Mouse (Mus musculus) stomach, embryonic 15.5 days (tissue): ENCODE results near the gene Kitl. TPM values are rescaled to one million over a fixed set of nuclear protein-coding genes. Genes with fewer than 3 reads are reported as not detected.
A peak's percentile ranks its signal among the peaks of the same experiment; 100 is the strongest.

ENCODE experiments used
- ATAC-seq: fragments of 200-750 bp; cut with Nextera tagmentation; 2 replicates; pipeline ENCODE4 v1.8.0; 2017; ENCODE audit warnings: low read depth, moderate number of reproducible peaks, moderate TSS enrichment; ENCODE audit not compliant: insufficient read depth, low FRiP score
- H3K27ac ChIP-seq: fragments of 300-500 bp; sonication (generic); 2 replicates; pipeline ENCODE4 v1.5.1; 2015; ENCODE audit warnings: mild to moderate bottlenecking, inconsistent platforms
- H3K27me3 ChIP-seq: fragments of 300-500 bp; sonication (generic); replicated peaks from 2 replicates; pipeline ENCODE4 v1.6.1; 2015; ENCODE audit warnings: inconsistent platforms
- H3K36me3 ChIP-seq: fragments of 300-500 bp; sonication (generic); 2 replicates; pipeline ENCODE4 v1.6.1; 2015; ENCODE audit warnings: inconsistent platforms
- H3K4me1 ChIP-seq: fragments of 300-500 bp; sonication (generic); 2 replicates; pipeline ENCODE4 v1.6.1; 2015; ENCODE audit warnings: inconsistent platforms
- H3K4me2 ChIP-seq: fragments of 300-500 bp; sonication (generic); 2 replicates; pipeline ENCODE4 v1.6.1; 2015; ENCODE audit warnings: mild to moderate bottlenecking, inconsistent platforms
- H3K4me3 ChIP-seq: fragments of 300-500 bp; sonication (generic); replicated peaks from 2 replicates; pipeline ENCODE4 v1.5.1; 2015; ENCODE audit warnings: inconsistent platforms
- H3K9ac ChIP-seq: fragments of 300-500 bp; sonication (generic); 2 replicates; pipeline ENCODE4 v1.6.1; 2015; ENCODE audit warnings: inconsistent platforms
- H3K9me3 ChIP-seq: fragments of 300-500 bp; sonication (generic); 2 replicates; pipeline ENCODE4 v1.6.1; 2016; ENCODE audit warnings: inconsistent platforms
- WGBS: fragments of 180-500 bp; shearing (Covaris S2); methylation state at CpG from one replicate; pipeline ENCODE4 v1.1.7; 2015; 5-methylcytosine and 5-hydroxymethylcytosine counted together
- polyA plus RNA-seq: library from polyadenylated mRNA; unstranded; fragments of >200 nt; fragmentation: Nextera tagmentation; extraction: Ambion mirVana; gene quantifications from 2 replicates; pipeline ENCODE4 v1.2.1, GENCODE M21; 2015

The Kitl gene
- polyA plus RNA-seq, 1 experiment from 2014 or later, result 32.0 TPM

DNA sequence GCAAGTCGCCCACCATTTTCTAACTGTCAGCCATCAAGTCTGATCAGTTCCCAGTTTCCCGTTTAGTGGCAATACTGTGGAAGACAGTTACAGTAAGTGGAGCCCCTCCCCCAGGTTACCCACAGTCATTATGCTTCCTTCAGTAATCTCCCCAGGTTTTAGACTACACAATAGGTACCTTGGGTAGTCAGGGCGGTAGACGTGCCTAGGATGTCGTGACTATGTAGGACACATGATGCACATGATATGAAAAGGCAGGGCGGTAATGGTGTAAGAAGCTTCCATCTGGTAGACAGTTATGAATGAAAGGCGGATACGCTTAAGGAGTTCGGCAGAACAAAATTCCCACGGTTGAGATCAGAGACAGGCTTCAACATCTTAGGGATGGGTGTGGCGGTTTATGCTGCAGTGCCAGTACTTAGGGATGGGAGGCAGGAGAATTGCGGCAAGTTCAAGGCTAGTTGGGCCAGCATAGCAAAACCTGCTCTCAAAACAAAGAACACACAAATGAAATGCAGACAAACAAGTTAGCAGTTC lies 15.6 kb downstream of the Kitl start:
- Histone ChIP-seq H3K4me3 (no peak overlapping the region), H3K9me3 (no peaks in the 10 kb centered on the region), H3K36me3 (peaks cover 4% of the 10 kb centered on the region; the same call in 1 of the 2 replicates), H3K4me1 (peaks cover 20% of the 10 kb centered on the region), H3K27me3 (no peaks in the 10 kb centered on the region), H3K9ac (no peak overlapping the region), H3K27ac (peak overlapping the region; percentile 27; the same call in 1 of the 2 replicates), H3K4me2 (peak overlapping the region; percentile 39)
- ATAC-seq, result peak; percentile 27; the same call in 1 of the 2 replicates
- 45% methylated on average over 12 of the region's 12 CpGs for WGBS

DNA sequence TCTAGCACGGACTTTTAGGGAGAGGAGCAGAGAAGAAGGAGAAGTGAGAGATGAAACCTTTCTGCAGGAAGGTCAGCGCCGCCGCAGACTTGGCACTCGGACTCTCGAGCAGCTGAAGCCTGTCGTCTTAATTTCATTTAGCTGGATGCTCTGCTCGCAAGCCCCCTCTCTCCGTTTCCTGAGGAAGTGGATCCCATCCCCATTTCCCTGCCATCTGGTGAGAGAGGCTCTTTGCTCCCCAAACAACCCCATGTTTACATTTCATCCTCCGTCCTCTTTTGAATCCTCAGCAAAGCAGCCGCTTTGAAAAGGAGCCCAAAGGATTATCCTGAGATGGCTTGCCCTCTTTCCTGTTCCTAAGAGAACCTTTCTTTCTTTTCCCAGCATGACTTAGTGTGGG lies 16.2 kb downstream of the Kitl start:
- Histone ChIP-seq H3K4me1 (peaks cover 22% of the 10 kb centered on the region), H3K9me3 (no peaks in the 10 kb centered on the region), H3K4me3 (no peak overlapping the region), H3K9ac (no peak overlapping the region), H3K27me3 (no peaks in the 10 kb centered on the region), H3K36me3 (peaks cover 2% of the 10 kb centered on the region; the same call in 1 of the 2 replicates), H3K4me2 (peak overlapping the region; percentile 39), H3K27ac (peak overlapping the region; percentile 27; the same call in 1 of the 2 replicates)
- 14% methylated on average over 11 of the region's 11 CpGs for WGBS
- ATAC-seq, result no peak

DNA sequence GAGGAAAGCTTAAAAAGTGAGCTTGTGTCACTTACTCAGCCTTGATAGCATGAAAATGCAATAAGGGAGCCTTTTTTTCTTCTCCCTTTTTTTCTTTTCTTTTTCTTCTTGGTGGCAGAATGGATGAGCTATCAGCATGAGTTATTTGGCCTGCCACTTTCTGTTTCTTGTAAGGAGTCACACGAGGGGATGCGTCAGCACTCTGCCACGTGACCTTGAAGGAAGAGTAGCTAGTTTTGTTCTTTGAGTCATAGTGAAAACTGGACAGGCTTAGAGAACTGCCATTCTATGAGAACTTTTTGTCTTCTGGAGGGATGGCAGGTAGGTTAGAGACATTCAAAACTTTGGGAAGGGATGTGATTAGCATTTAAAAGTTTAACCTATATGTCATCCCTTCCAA lies 17.1 kb downstream of the Kitl start:
- no peak overlapping the region for H3K27ac ChIP-seq
- H3K9me3 ChIP-seq, result no peaks in the 10 kb centered on the region
- no peaks in the 10 kb centered on the region for H3K27me3 ChIP-seq
- WGBS, result 51% methylated on average over 3 of the region's 3 CpGs
- H3K4me3 ChIP-seq, result no peak overlapping the region
- H3K4me2 ChIP-seq, result no peak overlapping the region
- no peak overlapping the region for H3K9ac ChIP-seq
- no peak for ATAC-seq
- H3K36me3 ChIP-seq, result no peaks in the 10 kb centered on the region
- H3K4me1 ChIP-seq, result peaks cover 22% of the 10 kb centered on the region

DNA sequence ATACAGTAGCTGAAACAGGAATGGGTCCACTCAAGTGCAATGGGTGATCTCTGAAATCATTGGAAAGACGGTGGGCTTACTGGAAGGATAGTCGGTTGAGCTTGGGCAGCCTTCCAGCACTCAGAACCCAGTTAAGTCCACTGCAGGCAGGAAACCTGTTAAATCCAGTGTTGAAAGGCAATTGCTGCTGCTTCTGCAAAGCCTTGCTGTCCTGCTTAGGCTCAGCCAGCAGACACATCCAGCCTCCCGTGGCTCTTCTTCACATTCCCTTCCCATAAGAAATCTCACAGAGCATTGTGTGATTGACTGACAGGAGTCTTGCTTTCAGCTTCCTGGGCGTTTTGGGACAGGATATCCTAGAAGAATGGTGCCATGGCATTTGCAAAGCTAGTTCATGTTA lies 20.6 kb downstream of the Kitl start:
- Histone ChIP-seq H3K36me3 (no peaks in the 10 kb centered on the region), H3K9ac (no peak overlapping the region), H3K4me1 (peaks cover 23% of the 10 kb centered on the region), H3K9me3 (no peaks in the 10 kb centered on the region), H3K4me3 (no peak overlapping the region), H3K27me3 (no peaks in the 10 kb centered on the region), H3K4me2 (no peak overlapping the region), H3K27ac (no peak overlapping the region)
- no peak for ATAC-seq
- WGBS, result 49% methylated on average over 4 of the region's 4 CpGs

DNA sequence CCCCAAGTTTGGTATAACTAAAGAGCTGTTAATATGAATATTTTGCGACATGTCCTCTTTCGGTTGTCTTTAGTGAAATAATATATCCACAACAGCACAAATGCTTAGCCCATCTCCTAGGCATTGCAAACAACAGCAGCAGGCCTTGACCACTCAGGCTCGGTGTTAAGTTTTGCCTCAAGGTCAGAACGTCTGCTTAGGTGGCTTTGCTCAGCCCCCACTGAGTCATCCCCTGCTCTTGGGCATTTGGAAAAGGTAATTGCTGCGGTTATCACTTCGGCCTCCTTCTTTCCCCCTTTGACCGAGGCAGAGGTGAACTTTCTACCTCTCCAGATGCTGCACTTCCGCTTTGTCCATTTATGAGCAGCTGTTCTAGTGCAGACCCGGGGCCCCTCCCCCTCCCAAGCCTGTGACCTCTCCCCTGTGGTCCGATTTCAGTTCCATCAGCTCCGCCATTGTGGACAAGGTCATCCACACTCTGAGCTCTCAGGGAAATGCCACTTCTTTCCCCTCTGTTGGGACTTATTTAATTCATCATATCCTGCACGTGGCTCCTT lies 23.0 kb downstream of the Kitl start:
- H3K9me3 ChIP-seq, result no peaks in the 10 kb centered on the region
- ATAC-seq, result no peak
- no peak overlapping the region for H3K27ac ChIP-seq
- no peak overlapping the region for H3K4me3 ChIP-seq
- 55% methylated on average over 12 of the region's 12 CpGs for WGBS
- H3K4me1 ChIP-seq, result peaks cover 17% of the 10 kb centered on the region
- no peaks in the 10 kb centered on the region for H3K27me3 ChIP-seq
- H3K9ac ChIP-seq, result no peak overlapping the region
- H3K36me3 ChIP-seq, result no peaks in the 10 kb centered on the region
- no peak overlapping the region for H3K4me2 ChIP-seq

DNA sequence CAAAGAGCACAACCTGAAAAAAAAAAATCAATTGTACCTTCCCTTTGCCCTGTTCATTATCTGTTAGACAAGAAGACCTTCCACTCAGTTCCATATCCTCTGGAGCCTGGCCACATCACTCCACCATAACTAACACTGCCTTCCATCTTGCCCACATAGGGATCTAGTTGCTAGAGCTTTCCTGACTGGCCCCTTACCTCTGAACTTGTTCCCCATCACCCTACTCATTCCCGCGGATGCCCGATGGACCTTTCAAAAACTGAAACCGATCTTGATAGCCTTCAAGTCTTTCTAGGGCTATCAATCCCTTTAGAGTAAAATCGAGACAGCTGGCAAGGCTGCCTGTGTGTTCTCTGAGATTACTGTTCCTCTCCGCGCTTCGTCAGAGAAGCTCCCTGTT lies 23.6 kb downstream of the Kitl start:
- no peaks in the 10 kb centered on the region for H3K27me3 ChIP-seq
- 78% methylated on average over 8 of the region's 8 CpGs for WGBS
- H3K4me3 ChIP-seq, result no peak overlapping the region
- no peak overlapping the region for H3K9ac ChIP-seq
- H3K9me3 ChIP-seq, result no peaks in the 10 kb centered on the region
- H3K4me1 ChIP-seq, result peaks cover 17% of the 10 kb centered on the region
- no peak overlapping the region for H3K27ac ChIP-seq
- H3K36me3 ChIP-seq, result no peaks in the 10 kb centered on the region
- ATAC-seq, result no peak
- no peak overlapping the region for H3K4me2 ChIP-seq

DNA sequence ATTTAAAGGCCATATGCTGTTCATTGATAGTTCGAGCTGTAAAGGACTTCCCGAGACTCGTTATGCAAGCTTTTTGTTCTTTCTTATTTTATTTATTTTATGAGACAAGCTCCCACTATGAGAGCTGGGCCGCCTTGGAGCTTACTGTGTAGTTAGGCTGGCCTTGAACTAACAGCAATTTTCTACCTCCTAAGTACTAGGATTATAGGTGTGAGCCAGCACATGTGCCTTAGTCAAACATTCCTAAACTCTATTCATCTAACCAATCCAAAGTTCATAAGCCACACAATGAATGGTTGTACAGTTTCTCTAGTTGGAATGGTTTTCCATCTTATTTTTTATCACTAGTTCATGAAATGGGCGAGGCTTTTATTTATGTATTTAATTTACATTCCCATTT lies 28.3 kb downstream of the Kitl start:
- Histone ChIP-seq H3K9ac (no peak overlapping the region), H3K27me3 (no peaks in the 10 kb centered on the region), H3K4me3 (no peak overlapping the region), H3K4me2 (no peak overlapping the region), H3K9me3 (no peaks in the 10 kb centered on the region), H3K27ac (peak overlapping the region; percentile 23; the same call in 1 of the 2 replicates), H3K4me1 (peaks cover 5% of the 10 kb centered on the region), H3K36me3 (no peaks in the 10 kb centered on the region)
- 72% methylated on average over 5 of the region's 5 CpGs for WGBS
- peak; percentile 70; the same call in 1 of the 2 replicates for ATAC-seq

DNA sequence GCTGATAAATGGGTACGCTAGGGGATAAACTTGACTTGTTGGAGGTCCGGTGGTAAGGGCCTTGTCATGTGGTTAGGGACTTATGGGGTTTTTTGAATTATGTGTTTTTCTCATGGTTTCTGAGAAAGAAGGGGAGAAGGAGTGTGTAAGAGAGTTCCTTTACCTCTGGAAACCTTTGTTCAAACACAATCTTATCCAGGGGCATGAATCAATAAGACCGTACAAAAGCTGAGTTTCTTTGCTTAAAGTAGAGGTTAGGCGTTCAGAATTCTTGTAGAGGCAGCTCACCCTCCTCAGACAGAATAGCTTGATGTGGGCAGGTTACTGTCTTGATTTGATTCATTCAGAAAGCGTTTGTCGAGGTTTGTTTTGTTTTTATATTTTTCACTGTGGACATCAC lies 28.7 kb downstream of the Kitl start:
- H3K9ac ChIP-seq, result no peak overlapping the region
- no peaks in the 10 kb centered on the region for H3K9me3 ChIP-seq
- WGBS, result 60% methylated on average over 6 of the region's 6 CpGs
- H3K36me3 ChIP-seq, result no peaks in the 10 kb centered on the region
- no peak overlapping the region for H3K4me2 ChIP-seq
- peak overlapping the region; percentile 23; the same call in 1 of the 2 replicates for H3K27ac ChIP-seq
- peaks cover 5% of the 10 kb centered on the region for H3K4me1 ChIP-seq
- H3K27me3 ChIP-seq, result no peaks in the 10 kb centered on the region
- H3K4me3 ChIP-seq, result no peak overlapping the region
- no peak for ATAC-seq

DNA sequence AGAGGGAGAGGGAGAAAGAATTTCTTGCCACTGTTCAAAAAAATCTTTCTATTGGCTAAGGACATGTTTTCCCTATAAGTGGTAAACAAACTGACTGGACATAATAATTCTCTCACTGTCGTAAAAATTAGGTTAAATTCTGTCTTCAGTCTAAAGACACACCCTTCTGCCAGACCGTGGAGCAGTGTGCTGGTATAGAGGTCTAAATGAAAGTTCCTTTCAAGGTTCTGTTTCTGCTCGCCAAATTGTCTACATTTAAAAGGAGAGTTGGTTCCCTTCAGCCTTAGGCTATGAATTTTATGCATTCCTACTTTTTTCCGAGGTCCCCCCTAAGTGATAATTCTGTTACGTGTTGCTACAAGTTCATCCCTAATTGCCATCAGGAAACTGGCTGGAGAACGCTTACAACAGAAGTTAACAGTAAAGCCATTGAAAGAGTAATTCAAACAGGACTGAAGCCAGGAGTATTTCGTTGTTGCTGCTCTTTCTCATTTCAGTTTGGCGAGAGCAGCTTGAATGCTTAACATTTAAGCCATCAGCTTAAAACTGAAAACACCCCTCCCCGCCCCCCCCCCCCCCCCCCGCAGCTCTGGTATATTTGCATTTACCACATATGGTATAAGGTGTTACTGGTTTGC lies 35.8 kb downstream of the Kitl start:
- WGBS, result 20% methylated on average over 10 of the region's 10 CpGs
- Histone ChIP-seq H3K36me3 (0 out of 2 replicates have a peak, but pooled peaks cover 4% of the 10 kb centered on the region), H3K9me3 (no peaks in the 10 kb centered on the region), H3K27me3 (no peaks in the 10 kb centered on the region), H3K4me2 (peak overlapping the region; percentile 34), H3K4me3 (no peak overlapping the region), H3K4me1 (peaks cover 3% of the 10 kb centered on the region; the same call in 1 of the 2 replicates), H3K27ac (peak overlapping the region; percentile 61; the same call in 1 of the 2 replicates), H3K9ac (no peak overlapping the region)
- ATAC-seq, result no peak

DNA sequence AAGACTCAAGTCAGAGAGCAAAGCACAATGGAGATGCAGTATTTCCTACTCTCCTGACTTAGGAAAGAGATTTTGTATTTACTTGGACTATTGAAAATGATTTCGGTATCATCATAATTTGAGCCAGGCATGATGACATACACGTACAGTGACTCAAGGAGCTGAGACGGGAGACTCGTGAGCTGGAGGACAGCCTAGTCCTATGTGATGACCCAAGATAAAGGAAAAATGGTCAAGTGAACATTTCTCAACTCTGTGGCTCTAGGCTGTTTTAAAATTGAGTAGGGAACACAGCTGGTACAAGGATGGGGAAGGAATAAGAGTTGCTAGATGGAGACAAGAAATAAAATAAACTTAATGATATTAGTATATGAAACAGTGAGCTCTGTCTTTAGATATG lies 37.0 kb downstream of the Kitl start:
- no peak overlapping the region for H3K9ac ChIP-seq
- no peaks in the 10 kb centered on the region for H3K9me3 ChIP-seq
- H3K4me1 ChIP-seq, result peaks cover 4% of the 10 kb centered on the region; the same call in 1 of the 2 replicates
- no peak overlapping the region for H3K4me3 ChIP-seq
- no peak for ATAC-seq
- H3K27me3 ChIP-seq, result no peaks in the 10 kb centered on the region
- H3K4me2 ChIP-seq, result no peak overlapping the region
- 68% methylated on average over 4 of the region's 4 CpGs for WGBS
- 0 out of 2 replicates have a peak, but pooled peaks cover 4% of the 10 kb centered on the region for H3K36me3 ChIP-seq
- H3K27ac ChIP-seq, result no peak overlapping the region

DNA sequence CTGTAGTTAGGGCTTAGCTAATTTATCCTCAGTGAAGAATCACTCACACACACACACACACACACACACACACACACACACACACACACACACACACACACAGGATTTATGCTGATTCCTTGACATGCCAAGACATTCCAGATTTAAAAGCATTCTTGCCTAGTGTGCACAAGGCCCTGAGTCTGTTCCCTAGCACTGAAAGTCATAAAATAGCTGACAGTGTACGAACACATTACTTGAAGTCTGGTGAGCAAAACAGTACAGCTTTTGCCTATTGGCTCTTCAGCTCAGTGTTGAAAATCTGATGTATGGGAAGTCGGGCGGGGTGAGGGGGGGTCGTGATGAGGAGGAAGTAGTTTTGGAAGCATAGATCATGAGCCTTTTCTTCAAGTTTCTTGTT lies 37.5 kb downstream of the Kitl start:
- Histone ChIP-seq H3K9ac (no peak overlapping the region), H3K4me3 (no peak overlapping the region), H3K9me3 (no peaks in the 10 kb centered on the region), H3K27ac (no peak overlapping the region; the same call in 1 of the 2 replicates), H3K36me3 (0 out of 2 replicates have a peak, but pooled peaks cover 4% of the 10 kb centered on the region), H3K4me2 (no peak overlapping the region), H3K27me3 (no peaks in the 10 kb centered on the region), H3K4me1 (peaks cover 7% of the 10 kb centered on the region; the same call in 1 of the 2 replicates)
- 62% methylated on average over 4 of the region's 4 CpGs for WGBS
- ATAC-seq, result no peak

DNA sequence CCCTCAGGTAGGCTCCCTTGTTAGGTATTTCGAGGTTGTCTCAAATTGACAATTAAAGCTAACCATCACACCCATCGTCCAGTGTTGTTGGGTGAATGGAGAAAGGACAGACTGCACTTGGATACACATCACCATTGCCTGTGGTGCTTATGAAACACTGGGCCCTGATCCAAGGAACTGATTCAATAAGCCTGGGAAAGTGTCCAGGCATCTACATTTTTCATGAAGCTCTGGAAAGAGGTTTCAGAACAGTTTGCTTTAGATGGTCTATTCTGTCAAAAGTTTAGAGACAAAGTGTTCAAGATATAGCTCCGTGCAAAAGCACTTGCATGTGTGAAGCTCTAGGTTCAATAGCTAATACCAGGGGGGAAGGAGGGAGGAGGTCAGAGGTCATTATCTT lies 38.6 kb downstream of the Kitl start:
- ATAC-seq, result peak; percentile 31; the same call in 1 of the 2 replicates
- Histone ChIP-seq H3K36me3 (0 out of 2 replicates have a peak, but pooled peaks cover 4% of the 10 kb centered on the region), H3K4me2 (no peak overlapping the region), H3K27ac (peak overlapping the region; percentile 61; the same call in 1 of the 2 replicates), H3K9ac (no peak overlapping the region), H3K4me3 (no peak overlapping the region), H3K27me3 (no peaks in the 10 kb centered on the region), H3K9me3 (no peaks in the 10 kb centered on the region), H3K4me1 (peaks cover 7% of the 10 kb centered on the region; the same call in 1 of the 2 replicates)
- 43% methylated on average over 3 of the region's 3 CpGs for WGBS
